Mouse (Mus musculus) liver, adult 2 months (tissue): Measurements from ENCODE around the gene Abhd2.

Experiments
- CTCF ChIP-seq: fragments of 200-500 bp; IDR thresholded peaks from 2 replicates; pipeline ENCODE4 v1.5.1; 2011; ENCODE audit warnings: low read depth, low read length, control low read depth
- POLR2A ChIP-seq: fragments of 200-500 bp; IDR thresholded peaks from 2 replicates; pipeline ENCODE4 v1.6.1; 2011; ENCODE audit warnings: low read length, control low read depth; ENCODE audit not compliant: insufficient read depth; ENCODE audit errors: extremely low read depth

GRCm38 (mm10) chr7:79359183-79359435, 86.1 kb downstream of the Abhd2 start:
- TF ChIP-seq CTCF: no peak
- no peak for TF ChIP-seq POLR2A
